Comparison of ENCODE assay signal across 24 mouse cellular contexts in the genomic region with DNA sequence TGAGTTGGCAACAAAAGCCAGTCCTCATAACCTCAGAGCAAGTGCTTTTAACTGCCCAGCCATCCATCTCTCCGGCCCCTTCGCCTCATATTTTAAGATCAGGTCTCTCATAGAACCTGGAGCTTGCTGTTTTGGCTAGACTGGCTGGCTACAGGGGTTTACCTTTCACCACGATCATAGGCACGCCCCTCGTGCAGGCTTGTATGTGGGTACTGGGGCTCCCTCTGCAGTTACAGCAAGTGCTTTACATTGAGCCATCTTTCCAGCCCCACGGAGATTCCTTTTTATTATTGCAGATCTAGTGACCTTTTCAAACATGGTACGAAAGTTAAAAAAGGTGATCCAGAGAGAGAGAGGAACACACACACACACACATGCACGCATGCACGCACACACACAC. TPM values are rescaled to one million over a fixed set of nuclear protein-coding genes. Genes with fewer than 3 reads are reported as not detected.
DNase-seq lines count a peak whose midpoint lies in the region; ATAC-seq and TF ChIP-seq lines count a peak whose summit lies in the region.
"Had no signal": no experiment of that assay in that cellular context is flagged by ENCODE, and none has a peak within 500 bp of the region (broad histone marks: within the 10 kb centered on the region; RNA-seq: fewer than 3 reads in every experiment).

No protein-coding gene starts in this region.

- H3K27ac ChIP-seq in hindbrain, embryonic 10.5 days: 0 out of 2 replicates have a peak overlapping the region, but pooled peaks have one; percentile 23
- H3K27ac ChIP-seq in hindbrain, embryonic 13.5 days: no peak overlapping the region
- H3K27ac ChIP-seq in liver, postnatal 0 days (ENCODE audit: low read depth): no peak overlapping the region
- H3K27ac ChIP-seq in MEL (ENCODE audit: control insufficient read depth, low read depth, low read length): no peak overlapping the region
- H3K27ac ChIP-seq in intestine, postnatal 0 days (ENCODE audit: low read depth, low read length): no peak overlapping the region
- H3K27ac ChIP-seq: gastrocnemius, adult 2 months had no signal

- TF ChIP-seq POLR2A in MEL (IDR thresholded peaks at IDR 0.05; ENCODE audit: control insufficient read depth in 1 of 2, insufficient read depth in 1 of 2, low read depth in 1 of 2, low read length in 2 of 2, poor library complexity in 1 of 2): no peak

- H3K4me3 ChIP-seq in hindbrain, embryonic 10.5 days: no peak overlapping the region
- H3K4me3 ChIP-seq in hindbrain, embryonic 13.5 days: no peak overlapping the region
- no peak overlapping the region for H3K4me3 ChIP-seq in liver, postnatal 0 days (ENCODE audit: low read depth, low read length)
- no peak overlapping the region for H3K4me3 ChIP-seq in MEL (ENCODE audit: control insufficient read depth in 1 of 2, insufficient read depth in 1 of 2, low read depth in 2 of 2, low read length in 2 of 2)
- H3K4me3 ChIP-seq in intestine, postnatal 0 days (ENCODE audit: low read depth, low read length): no peak overlapping the region
- H3K4me3 ChIP-seq: gastrocnemius, adult 2 months had no signal

- no peaks in the 10 kb centered on the region for H3K36me3 ChIP-seq in hindbrain, embryonic 10.5 days
- H3K36me3 ChIP-seq in hindbrain, embryonic 13.5 days: no peaks in the 10 kb centered on the region
- no peaks in the 10 kb centered on the region for H3K36me3 ChIP-seq in liver, postnatal 0 days (replicated peaks; ENCODE audit: insufficient read depth, low read length)
- H3K36me3 ChIP-seq in MEL (ENCODE audit: control insufficient read depth in 1 of 2, insufficient read depth in 2 of 2, low read length in 2 of 2): no peaks in the 10 kb centered on the region
- H3K36me3 ChIP-seq in intestine, postnatal 0 days (ENCODE audit: control insufficient read depth, insufficient read depth): no peaks in the 10 kb centered on the region

- TF ChIP-seq EP300 in liver, postnatal 0 days (IDR thresholded peaks at IDR 0.05; ENCODE audit: low read depth): no peak
- TF ChIP-seq EP300 in MEL (IDR thresholded peaks at IDR 0.05; ENCODE audit: low read depth in 1 of 2, low read length in 2 of 2): no peak

- no peak for ATAC-seq in hindbrain, embryonic 13.5 days (ENCODE audit: low FRiP score)
- ATAC-seq in liver, postnatal 0 days: no peak
- ATAC-seq in intestine, postnatal 0 days: no peak
- ATAC-seq: forebrain, embryonic 16.5 days had no signal

- no peak overlapping the region for H3K9ac ChIP-seq in hindbrain, embryonic 13.5 days
- no peak overlapping the region for H3K9ac ChIP-seq in liver, postnatal 0 days (replicated peaks)
- no peak overlapping the region for H3K9ac ChIP-seq in MEL (ENCODE audit: control insufficient read depth, low read depth, low read length, poor library complexity, severe bottlenecking)
- no peak overlapping the region for H3K9ac ChIP-seq in intestine, postnatal 0 days (ENCODE audit: low read depth, low read length)

- H3K4me2 ChIP-seq in hindbrain, embryonic 13.5 days: no peak overlapping the region
- no peak overlapping the region for H3K4me2 ChIP-seq in liver, postnatal 0 days (ENCODE audit: low read depth, low read length)
- no peak overlapping the region for H3K4me2 ChIP-seq in intestine, postnatal 0 days (replicated peaks; ENCODE audit: low read depth)

- no peaks in the 10 kb centered on the region for H3K79me2 ChIP-seq in MEL (ENCODE audit: control insufficient read depth, insufficient read depth, low read length, poor library complexity)

- no peaks in the 10 kb centered on the region for H3K9me3 ChIP-seq in hindbrain, embryonic 10.5 days
- no peaks in the 10 kb centered on the region for H3K9me3 ChIP-seq in hindbrain, embryonic 13.5 days
- no peaks in the 10 kb centered on the region for H3K9me3 ChIP-seq in liver, postnatal 0 days (ENCODE audit: low read length)
- no peaks in the 10 kb centered on the region for H3K9me3 ChIP-seq in MEL (replicated peaks; ENCODE audit: insufficient read depth, low read length)
- H3K9me3 ChIP-seq in intestine, postnatal 0 days (ENCODE audit: control insufficient read depth): no peaks in the 10 kb centered on the region

- peaks cover 30% of the 10 kb centered on the region for H3K4me1 ChIP-seq in hindbrain, embryonic 10.5 days (replicated peaks)
- peaks cover 7% of the 10 kb centered on the region for H3K4me1 ChIP-seq in hindbrain, embryonic 13.5 days (replicated peaks)
- H3K4me1 ChIP-seq in liver, postnatal 0 days (ENCODE audit: insufficient read depth): no peaks in the 10 kb centered on the region
- no peaks in the 10 kb centered on the region for H3K4me1 ChIP-seq in MEL (ENCODE audit: control insufficient read depth in 1 of 2, insufficient read depth in 2 of 2, low read length in 2 of 2)
- no peaks in the 10 kb centered on the region for H3K4me1 ChIP-seq in intestine, postnatal 0 days (replicated peaks; ENCODE audit: control insufficient read depth, insufficient read depth, low read length)

- peaks cover 11% of the 10 kb centered on the region; the same call in 1 of the 2 replicates for H3K27me3 ChIP-seq in hindbrain, embryonic 10.5 days (ENCODE audit: insufficient read depth, poor library complexity, severe bottlenecking)
- peaks cover 11% of the 10 kb centered on the region; the same call in 1 of the 2 replicates for H3K27me3 ChIP-seq in hindbrain, embryonic 13.5 days
- no peaks in the 10 kb centered on the region for H3K27me3 ChIP-seq in liver, postnatal 0 days (ENCODE audit: insufficient read depth, low read length)
- H3K27me3 ChIP-seq in MEL (ENCODE audit: control insufficient read depth in 1 of 2, insufficient read depth in 2 of 2, low read length in 2 of 2): peaks cover 0 to under 1% of the 10 kb centered on the region in 2 experiments; a peak in 3 of 4 replicates
- no peaks in the 10 kb centered on the region for H3K27me3 ChIP-seq in intestine, postnatal 0 days (replicated peaks; ENCODE audit: control insufficient read depth, insufficient read depth, low read length)

- peak; percentile 19; the same call in 1 of the 2 replicates for TF ChIP-seq CTCF in liver, postnatal 0 days (IDR thresholded peaks at IDR 0.05; ENCODE audit: low read depth)
- TF ChIP-seq CTCF in MEL (IDR thresholded peaks at IDR 0.05 in 2 of 3, conservative IDR thresholded peaks at IDR 0.05 in 1 of 3; ENCODE audit: control insufficient read depth in 1 of 3, insufficient read depth in 1 of 3, low read depth in 2 of 3, low read length in 3 of 3, poor library complexity in 1 of 3, severe bottlenecking in 1 of 3): peak in 2 of 3 experiments; percentile 3 to 8; a peak in 1 of 6 replicates
- peak; percentile 44 for TF ChIP-seq CTCF in intestine, postnatal 0 days (IDR thresholded peaks at IDR 0.05; ENCODE audit: low read depth)

- 64% methylated on average over 9 of the region's 9 CpGs for WGBS in hindbrain, embryonic 10.5 days
- WGBS in hindbrain, embryonic 13.5 days: 62% methylated on average over 9 of the region's 9 CpGs
- 56% methylated on average over 9 of the region's 9 CpGs for WGBS in liver, postnatal 0 days (ENCODE audit: insufficient replicate concordance)
- 63% methylated on average over 9 of the region's 9 CpGs for WGBS in intestine, postnatal 0 days

- DNase-seq in hindbrain, embryonic 10.5 days (ENCODE audit: low spot score): no peak
- DNase-seq in liver, postnatal 0 days: no peak
- no peak for DNase-seq in liver
- no peak for DNase-seq in MEL (ENCODE audit: low read depth, low spot score)
- DNase-seq in frontal cortex, adult 2 months (ENCODE audit: extremely low spot score in 1 of 2, low spot score in 1 of 2): no peak
- DNase-seq: adrenal gland, adult 2 months; cerebellum, postnatal 10 days; gastrocnemius, adult 2 months; heart, adult 18-20 months; kidney, postnatal 10 days; midbrain, embryonic 14.5 days; spleen, adult 18-20 months; thymus, adult 2 months had no signal

- TF ChIP-seq RAD21 in MEL (IDR thresholded peaks at IDR 0.05; ENCODE audit: low read depth, low read length): no peak

RNA-seq across cellular contexts. Expression of a gene that starts 13.4 kb away (rescaled TPM):
- polyA plus RNA-seq in hindbrain, embryonic 10.5 days (2016; fragmentation: Nextera tagmentation; extraction: Ambion mirVana): not detected in 2 replicates
- not detected in 2 replicates for polyA plus RNA-seq in hindbrain, embryonic 13.5 days (2015; fragmentation: Nextera tagmentation; extraction: Ambion mirVana)
- not detected in 2 replicates for polyA plus RNA-seq in liver, postnatal 0 days (2015; fragmentation: Nextera tagmentation; extraction: Ambion mirVana)
- total RNA-seq in MEL (2012; rRNA removed): not detected in 2 replicates
- not detected for polyA plus RNA-seq in MEL (2012; ENCODE audit: insufficient read depth in 1 of 2, insufficient read length in 2 of 2, low read depth in 1 of 2, low replicate concordance in 2 of 2, missing spikeins in 1 of 2)
- polyA plus RNA-seq in intestine, postnatal 0 days (2015; fragmentation: Nextera tagmentation; extraction: Ambion mirVana): not detected in 2 replicates
- polyA plus RNA-seq in frontal cortex, adult 2 months (2012; rRNA removed): not detected in 2 replicates
- total RNA-seq: adrenal gland, adult 2 months; ES-E14; gastrocnemius, adult 2 months; layer of hippocampus, adult 8-10 months; megakaryocyte progenitor cell, adult 5-6 weeks had no signal
- polyA plus RNA-seq: adrenal gland, adult 2 months; C2C12; limb, embryonic 14.5 days; liver, embryonic 16.5 days; midbrain, embryonic 14.5 days; stomach, embryonic 14.5 days; urinary bladder, adult 2 months had no signal

RNA-seq across cellular contexts. Expression of a gene that starts 24.7 kb away (rescaled TPM):
- 1.0 and 1.3 TPM in 2 replicates for polyA plus RNA-seq in hindbrain, embryonic 10.5 days (2016; fragmentation: Nextera tagmentation; extraction: Ambion mirVana)
- 0.22 and 0.39 TPM in 2 replicates for polyA plus RNA-seq in hindbrain, embryonic 13.5 days (2015; fragmentation: Nextera tagmentation; extraction: Ambion mirVana)
- not detected in 2 replicates for polyA plus RNA-seq in liver, postnatal 0 days (2015; fragmentation: Nextera tagmentation; extraction: Ambion mirVana)
- total RNA-seq in MEL (2012; rRNA removed): not detected in 2 replicates
- not detected for polyA plus RNA-seq in MEL (2012; ENCODE audit: insufficient read depth in 1 of 2, insufficient read length in 2 of 2, low read depth in 1 of 2, low replicate concordance in 2 of 2, missing spikeins in 1 of 2)
- not detected in 2 replicates for polyA plus RNA-seq in intestine, postnatal 0 days (2015; fragmentation: Nextera tagmentation; extraction: Ambion mirVana)
- 0.02 TPM in 1 of 2 replicates, not detected in the other for polyA plus RNA-seq in frontal cortex, adult 2 months (2012; rRNA removed)
- total RNA-seq: ES-E14; gastrocnemius, adult 2 months; layer of hippocampus, adult 8-10 months; megakaryocyte progenitor cell, adult 5-6 weeks had no signal
- polyA plus RNA-seq: adrenal gland, adult 2 months; liver, embryonic 16.5 days; midbrain, embryonic 14.5 days had no signal

RNA-seq across cellular contexts. Expression of a gene that starts 33.5 kb away (rescaled TPM):
- 131 and 136 TPM in 2 replicates for polyA plus RNA-seq in hindbrain, embryonic 10.5 days (2016; fragmentation: Nextera tagmentation; extraction: Ambion mirVana)
- polyA plus RNA-seq in hindbrain, embryonic 13.5 days (2015; fragmentation: Nextera tagmentation; extraction: Ambion mirVana): 77.9 and 86.6 TPM in 2 replicates
- polyA plus RNA-seq in liver, postnatal 0 days (2015; fragmentation: Nextera tagmentation; extraction: Ambion mirVana): 42.5 and 47.6 TPM in 2 replicates
- total RNA-seq in MEL (2012; rRNA removed): 70.3 and 84.7 TPM in 2 replicates
- 10 to 100 TPM in 1 of 2 experiments, not detected in 1; 81.5 TPM for polyA plus RNA-seq in MEL (2012; ENCODE audit: insufficient read depth in 1 of 2, insufficient read length in 2 of 2, low read depth in 1 of 2, low replicate concordance in 2 of 2, missing spikeins in 1 of 2)
- 91.3 and 93.0 TPM in 2 replicates for polyA plus RNA-seq in intestine, postnatal 0 days (2015; fragmentation: Nextera tagmentation; extraction: Ambion mirVana)
- polyA plus RNA-seq in frontal cortex, adult 2 months (2012; rRNA removed): 33.7 and 35.8 TPM in 2 replicates

RNA-seq across cellular contexts. Expression of a gene that starts 42.4 kb away (rescaled TPM):
- 1.4 and 13.1 TPM in 2 replicates for polyA plus RNA-seq in hindbrain, embryonic 10.5 days (2016; fragmentation: Nextera tagmentation; extraction: Ambion mirVana)
- 22.7 and 49.7 TPM in 2 replicates for polyA plus RNA-seq in hindbrain, embryonic 13.5 days (2015; fragmentation: Nextera tagmentation; extraction: Ambion mirVana)
- polyA plus RNA-seq in liver, postnatal 0 days (2015; fragmentation: Nextera tagmentation; extraction: Ambion mirVana): not detected in 2 replicates
- total RNA-seq in MEL (2012; rRNA removed): not detected in 2 replicates
- under 1 TPM in 1 of 2 experiments, not detected in 1; 0.06 TPM for polyA plus RNA-seq in MEL (2012; ENCODE audit: insufficient read depth in 1 of 2, insufficient read length in 2 of 2, low read depth in 1 of 2, low replicate concordance in 2 of 2, missing spikeins in 1 of 2)
- 0.09 TPM in 1 of 2 replicates, not detected in the other for polyA plus RNA-seq in intestine, postnatal 0 days (2015; fragmentation: Nextera tagmentation; extraction: Ambion mirVana)
- 0.17 and 0.26 TPM in 2 replicates for polyA plus RNA-seq in frontal cortex, adult 2 months (2012; rRNA removed)
- total RNA-seq: adrenal gland, adult 2 months; ES-E14; gastrocnemius, adult 2 months; heart, adult 18-20 months; megakaryocyte progenitor cell, adult 5-6 weeks had no signal
- polyA plus RNA-seq: adrenal gland, adult 2 months; C2C12; liver, embryonic 16.5 days; urinary bladder, adult 2 months had no signal
